Mouse (Mus musculus) bone marrow, adult 2 months (tissue): ENCODE measurements at regions not wholly inside any gene's neighbourhood (a gene's known extent, or its start where the extent isn't known, plus 50 kb on each side); places are given as distances from the start of the nearest gene placed in this dataset.

Experiments used
- CTCF ChIP-seq: fragments of 200-500 bp; IDR thresholded peaks from 2 replicates; pipeline ENCODE4 v1.5.1; 2011; ENCODE audit warnings: low read length, control low read depth; ENCODE audit not compliant: control insufficient read depth, insufficient read depth
- POLR2A ChIP-seq: fragments of 200-500 bp; IDR thresholded peaks from 2 replicates; pipeline ENCODE4 v1.6.1; 2011; ENCODE audit warnings: low read depth, mild to moderate bottlenecking, control low read depth, low read length, borderline replicate concordance; ENCODE audit not compliant: control insufficient read depth

- TF ChIP-seq CTCF: no peak
- TF ChIP-seq POLR2A: no peak
These were observed 58.3 kb upstream of the Mef2a start for GRCm38 (mm10) chr7:67430987-67431386.
